Mouse (Mus musculus): Measurements from ENCODE around the gene Aldh4a1. TPM values are rescaled to one million over a fixed set of nuclear protein-coding genes. Genes with fewer than 3 reads are reported as not detected.

The Aldh4a1 gene
- total RNA-seq, 2 experiments from 2014 or later = 58.2 to 75.6 TPM

DNA sequence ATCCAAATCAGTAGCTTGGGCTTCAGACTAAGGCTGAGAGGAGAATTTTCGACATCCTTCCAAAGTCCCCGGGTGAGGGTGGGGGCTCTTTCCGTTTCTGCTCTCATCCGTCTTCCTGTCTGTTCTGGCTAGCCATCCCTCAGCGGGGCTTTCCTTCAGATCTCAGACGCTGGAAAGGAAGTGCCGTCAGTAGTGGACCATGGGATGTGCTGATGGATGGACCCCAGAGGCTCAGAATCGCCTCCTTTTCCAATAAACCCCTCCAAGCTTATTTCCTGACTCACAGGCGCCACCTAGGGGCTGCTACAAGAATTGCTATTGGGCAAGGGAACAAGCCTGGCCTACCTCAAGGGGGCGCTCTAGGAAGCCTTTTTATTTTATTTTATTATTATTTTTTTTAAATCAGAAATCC, 11.1 kb upstream of the Aldh4a1 start:
- H3K4me3 ChIP-seq = peak overlapping the region; percentile 58
- peak overlapping the region; percentile 69 for H3K27ac ChIP-seq
- intact Hi-C loops (cut with DNase I) = loop anchor here (2.0 kb wide), 2 partner anchors 25 to 141 kb away; no protein-coding TSS in a partner anchor
- peak; percentile 84 for DNase-seq
- no peak for TF ChIP-seq CTCF (IDR thresholded peaks at IDR 0.05)

DNA sequence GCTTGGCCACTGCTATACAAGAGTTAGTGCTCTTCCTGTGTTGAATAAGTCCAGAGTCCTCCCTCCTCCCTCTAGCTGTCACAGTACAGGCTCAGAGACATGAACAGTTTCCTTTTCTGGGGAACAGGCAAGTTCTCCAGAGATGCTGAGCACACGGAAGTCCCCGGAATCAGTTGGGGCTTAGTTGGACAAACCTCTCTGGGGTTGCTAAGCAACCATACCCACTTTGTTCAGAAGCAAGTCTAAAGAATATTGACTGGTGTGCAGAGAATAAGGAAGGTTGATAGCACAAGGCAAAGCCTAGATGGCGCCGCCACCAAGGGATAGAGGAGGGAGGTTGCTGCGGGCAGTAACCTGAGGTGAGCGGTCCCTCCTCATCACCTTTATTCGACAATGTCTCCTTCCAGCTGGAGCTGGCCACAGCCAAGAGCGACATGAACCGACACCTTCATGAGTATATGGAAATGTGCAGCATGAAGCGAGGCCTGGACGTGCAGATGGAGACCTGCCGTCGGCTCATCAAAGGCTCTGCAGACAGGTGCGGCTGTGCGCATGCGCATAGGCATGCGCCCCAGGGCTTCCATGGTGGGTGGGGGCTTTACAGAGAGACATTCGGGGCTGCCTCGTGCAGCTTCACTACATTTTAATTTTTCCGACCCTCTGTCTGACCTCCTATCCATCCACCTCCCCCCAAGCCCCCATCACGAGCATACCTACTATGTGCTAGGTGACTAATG, 8.0 kb upstream of the Aldh4a1 start:
- intact Hi-C loops (cut with DNase I) = no loop called here
- no peak for DNase-seq
- H3K27ac ChIP-seq = no peak overlapping the region
- no peak overlapping the region for H3K4me3 ChIP-seq
- no peak for TF ChIP-seq CTCF (IDR thresholded peaks at IDR 0.05)

DNA sequence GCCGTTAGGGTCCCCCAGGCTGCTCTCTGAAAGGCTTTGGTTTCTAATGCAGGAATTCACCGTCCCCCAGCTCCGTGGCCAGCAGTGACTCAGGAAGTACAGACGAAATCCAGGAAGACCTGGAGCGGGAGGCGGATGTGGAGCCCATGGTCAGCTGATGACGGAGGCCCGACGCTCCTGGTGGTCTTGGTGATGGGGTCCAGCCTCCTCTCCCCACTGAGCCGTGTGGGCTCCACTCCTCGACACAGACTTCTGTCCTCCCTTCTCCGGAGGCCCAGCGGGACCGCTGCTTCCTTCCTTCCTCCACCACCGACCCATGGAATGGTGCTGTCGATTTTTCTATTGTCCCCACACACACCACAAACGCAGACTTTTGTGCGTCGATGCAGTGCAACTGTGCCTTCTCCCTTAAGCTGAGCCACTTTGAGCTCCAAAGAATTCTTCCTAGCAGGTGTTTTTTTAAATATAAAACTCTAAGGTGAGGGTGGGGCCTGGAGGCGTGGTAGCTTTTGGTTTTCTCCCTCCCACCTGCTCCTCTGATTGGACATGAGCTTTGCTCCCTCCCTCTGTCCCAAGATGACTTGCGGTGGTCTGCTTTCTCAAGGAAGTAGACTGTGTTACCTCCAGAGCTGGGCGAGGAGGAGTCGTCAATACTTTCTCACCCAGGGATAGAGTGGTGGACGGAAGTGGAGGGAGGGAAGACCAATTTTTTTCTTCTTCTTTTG, 6.2 kb upstream of the Aldh4a1 start:
- DNase-seq = no peak
- Histone ChIP-seq H3K4me3 (peak overlapping the region; percentile 67), H3K27ac (peak overlapping the region; percentile 69)
- intact Hi-C loops (cut with DNase I) = no loop called here
- no peak for TF ChIP-seq CTCF (IDR thresholded peaks at IDR 0.05)

DNA sequence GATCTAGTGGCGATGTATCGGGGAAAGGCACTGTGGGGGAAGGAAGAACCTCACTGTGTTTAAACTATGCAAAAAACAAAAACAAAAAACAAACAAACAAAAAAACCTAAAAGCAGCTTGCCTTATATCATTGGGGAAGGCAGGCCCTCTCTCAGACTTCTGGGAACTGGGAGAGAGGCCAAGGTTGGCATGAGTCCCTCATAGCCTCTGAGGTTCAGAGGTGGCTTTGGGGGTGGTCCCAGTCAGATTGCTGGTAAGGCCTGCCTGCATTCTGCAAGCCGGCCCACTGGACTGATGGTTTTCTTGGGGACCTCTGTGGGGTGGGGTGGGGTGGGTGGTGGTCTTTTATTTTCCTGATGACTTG, 5.7 kb upstream of the Aldh4a1 start:
- peak overlapping the region; percentile 67 for H3K4me3 ChIP-seq
- no peak for DNase-seq
- intact Hi-C loops (cut with DNase I) = no loop called here
- peak overlapping the region; percentile 69 for H3K27ac ChIP-seq
- TF ChIP-seq CTCF (IDR thresholded peaks at IDR 0.05) = no peak

DNA sequence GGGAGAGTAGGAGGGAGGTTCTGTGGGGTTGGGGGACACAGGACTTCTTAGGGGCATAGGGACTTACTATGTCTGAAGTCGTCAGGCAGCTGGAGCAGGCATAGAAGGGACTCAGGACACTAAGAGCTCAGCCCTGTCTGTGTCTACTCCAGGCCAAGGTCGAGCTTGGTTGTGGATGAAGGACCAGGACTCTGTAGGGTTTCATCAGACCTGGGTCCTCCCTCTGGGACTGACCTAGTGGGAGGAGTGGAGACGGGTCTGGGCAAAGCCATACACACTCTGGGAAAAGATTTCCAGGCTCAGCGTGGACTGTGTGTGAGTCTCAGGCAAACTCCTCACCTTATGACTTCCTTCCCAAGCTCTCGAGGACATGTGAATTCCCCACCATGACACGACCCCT, 2.9 kb upstream of the Aldh4a1 start:
- TF ChIP-seq CTCF (IDR thresholded peaks at IDR 0.05) = no peak
- intact Hi-C loops (cut with DNase I) = no loop called here
- no peak for DNase-seq
- Histone ChIP-seq H3K4me3 (no peak overlapping the region), H3K27ac (no peak overlapping the region)

DNA sequence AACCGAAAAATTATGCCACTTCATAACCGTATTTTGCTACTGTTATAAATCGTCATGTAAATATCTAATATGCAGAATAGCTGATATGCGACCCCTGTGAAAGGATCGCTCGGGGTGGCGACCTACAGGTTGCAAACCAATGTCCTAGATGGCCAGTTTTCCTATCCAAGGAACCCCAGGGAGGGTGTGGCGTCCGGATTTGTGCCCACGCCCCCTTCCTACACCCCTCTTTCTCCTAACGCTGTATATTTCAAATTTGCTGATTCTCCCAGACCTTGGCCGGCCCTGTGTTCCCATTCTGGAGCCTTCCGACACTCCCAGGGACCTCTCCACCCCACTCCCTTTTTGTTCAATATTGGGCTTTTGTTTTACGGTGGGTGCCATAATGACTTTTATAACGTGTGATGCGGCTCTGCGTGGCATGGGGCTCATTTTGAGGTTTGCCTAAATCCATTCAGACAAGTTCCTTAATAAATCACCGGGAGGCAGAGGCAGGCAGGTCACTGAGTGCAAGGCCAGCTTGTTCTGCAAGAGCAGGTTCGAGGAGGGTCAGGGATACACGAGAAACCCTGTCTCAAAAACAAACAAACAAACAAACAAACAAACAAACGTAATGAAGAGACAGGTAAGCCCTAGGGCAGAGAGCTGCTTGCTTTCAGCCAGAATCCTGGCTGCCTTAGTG, 909 bp downstream of the Aldh4a1 start:
- Histone ChIP-seq H3K27ac (peak overlapping the region; percentile 98), H3K4me3 (peak overlapping the region; percentile 84)
- TF ChIP-seq CTCF (IDR thresholded peaks at IDR 0.05) = no peak
- no peak for DNase-seq
- intact Hi-C loops (cut with DNase I) = no loop called here

DNA sequence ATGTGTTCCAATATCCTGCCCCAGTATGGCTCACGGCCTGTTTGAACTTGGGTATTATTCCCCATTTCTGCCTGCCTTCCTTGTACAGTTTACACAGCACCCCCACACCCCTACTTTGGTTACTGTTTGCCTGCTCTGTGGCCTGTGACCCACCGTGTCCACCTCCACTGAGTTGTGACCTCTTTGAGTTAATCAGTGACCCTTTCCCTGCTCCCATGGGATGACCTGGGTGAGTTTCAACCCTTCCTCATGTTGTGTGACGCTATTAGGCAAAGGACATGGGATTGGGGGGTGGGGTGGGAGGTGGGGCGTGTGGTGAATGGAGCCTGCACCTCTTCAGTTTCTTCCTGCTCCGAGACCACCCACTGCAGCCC, 1.4 kb downstream of the Aldh4a1 start:
- TF ChIP-seq CTCF (IDR thresholded peaks at IDR 0.05) = no peak
- DNase-seq = no peak
- Histone ChIP-seq H3K27ac (peak overlapping the region; percentile 98; the same call in 1 of the 2 replicates), H3K4me3 (peak overlapping the region; percentile 84)
- intact Hi-C loops (cut with DNase I) = no loop called here

DNA sequence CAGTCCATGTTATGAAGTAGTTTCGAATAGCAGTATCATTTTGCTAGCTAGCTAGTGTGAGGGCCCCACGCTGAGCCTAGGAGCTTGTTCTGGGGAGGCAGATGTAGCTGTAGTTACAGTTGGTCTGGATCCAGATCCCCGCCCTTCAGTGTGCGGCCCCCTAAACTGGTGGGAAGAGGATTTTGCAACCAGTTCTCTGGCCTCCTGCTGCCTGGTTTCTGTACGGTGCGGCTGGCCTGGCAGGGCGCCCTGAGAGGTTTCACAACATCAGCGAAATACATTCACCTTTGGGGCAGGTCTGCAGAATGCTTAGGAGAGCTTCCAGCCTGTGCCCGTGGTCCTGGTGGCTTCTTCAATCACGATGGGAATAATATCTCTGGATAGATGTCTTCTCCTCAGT, 2.0 kb downstream of the Aldh4a1 start:
- TF ChIP-seq CTCF (IDR thresholded peaks at IDR 0.05) = no peak
- peak; percentile 69 for DNase-seq
- peak overlapping the region; percentile 84 for H3K4me3 ChIP-seq
- H3K27ac ChIP-seq = 0 out of 2 replicates have a peak overlapping the region, but pooled peaks have one; percentile 16
- intact Hi-C loops (cut with DNase I) = no loop called here

DNA sequence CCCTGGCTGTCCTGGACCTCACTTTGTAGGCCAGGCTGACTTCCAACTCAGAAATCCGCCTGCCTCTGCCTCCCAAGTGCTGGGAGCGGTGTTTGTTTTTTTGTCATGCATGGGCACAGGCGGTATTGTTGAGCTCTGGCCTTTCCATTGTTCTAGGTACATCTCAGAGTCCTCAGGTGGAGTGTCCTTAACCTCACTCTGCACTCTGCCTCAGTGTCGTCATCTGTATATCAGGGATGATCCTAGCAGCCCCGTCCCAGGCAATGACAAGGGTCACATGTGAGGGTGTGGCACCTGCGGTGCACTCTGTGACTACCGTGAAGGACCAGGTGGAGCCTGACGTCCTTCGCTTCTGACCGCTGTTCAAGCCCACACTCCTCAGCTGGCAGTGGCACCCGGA, 4.7 kb downstream of the Aldh4a1 start:
- intact Hi-C loops (cut with DNase I) = no loop called here
- Histone ChIP-seq H3K27ac (no peak overlapping the region), H3K4me3 (no peak overlapping the region)
- DNase-seq = no peak
- no peak for TF ChIP-seq CTCF (IDR thresholded peaks at IDR 0.05)

DNA sequence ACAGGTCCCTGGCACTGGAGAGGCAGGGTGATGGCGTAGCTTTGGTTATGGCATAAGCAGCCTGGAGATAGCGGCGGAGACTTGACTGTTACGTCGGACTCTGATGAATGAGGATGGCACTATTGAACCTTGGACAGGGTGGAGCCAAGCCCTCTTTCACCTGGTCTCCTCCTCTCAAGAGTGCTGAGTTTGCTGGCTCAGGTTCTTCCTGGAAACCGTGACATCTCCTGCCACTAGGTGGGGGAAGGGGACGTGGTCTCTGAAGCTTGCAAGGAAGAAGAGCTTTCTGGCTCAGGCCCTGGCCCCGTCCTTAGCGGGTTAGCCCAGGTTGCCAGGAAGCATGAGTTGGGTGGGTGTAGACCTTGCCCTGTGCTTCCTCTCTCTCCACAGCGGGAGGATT, 7.5 kb downstream of the Aldh4a1 start:
- H3K27ac ChIP-seq = no peak overlapping the region
- H3K4me3 ChIP-seq = no peak overlapping the region
- DNase-seq = no peak
- no peak for TF ChIP-seq CTCF (IDR thresholded peaks at IDR 0.05)
- intact Hi-C loops (cut with DNase I) = no loop called here

DNA sequence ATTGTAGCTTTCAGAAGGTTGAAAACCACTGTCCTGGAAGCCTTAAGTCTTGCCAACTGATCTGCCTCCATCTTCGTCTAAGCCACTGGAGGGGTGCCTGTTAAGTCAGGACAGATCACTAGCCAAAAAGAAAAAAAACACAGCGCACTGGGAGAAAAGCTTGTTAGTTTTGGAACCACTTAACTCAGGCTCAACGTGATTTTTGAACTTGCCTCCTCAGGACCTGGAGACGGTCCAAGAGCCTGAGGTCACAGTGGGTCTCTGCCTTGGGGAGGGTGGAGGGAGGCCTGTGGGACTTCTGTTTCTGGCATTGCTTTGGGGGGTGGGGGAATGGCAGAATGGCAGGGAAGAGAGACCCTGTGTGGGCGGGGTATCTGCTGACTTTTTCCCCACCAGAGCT, 8.5 kb downstream of the Aldh4a1 start:
- TF ChIP-seq CTCF (IDR thresholded peaks at IDR 0.05) = no peak
- intact Hi-C loops (cut with DNase I) = no loop called here
- no peak for DNase-seq
- no peak overlapping the region for H3K27ac ChIP-seq
- no peak overlapping the region for H3K4me3 ChIP-seq

DNA sequence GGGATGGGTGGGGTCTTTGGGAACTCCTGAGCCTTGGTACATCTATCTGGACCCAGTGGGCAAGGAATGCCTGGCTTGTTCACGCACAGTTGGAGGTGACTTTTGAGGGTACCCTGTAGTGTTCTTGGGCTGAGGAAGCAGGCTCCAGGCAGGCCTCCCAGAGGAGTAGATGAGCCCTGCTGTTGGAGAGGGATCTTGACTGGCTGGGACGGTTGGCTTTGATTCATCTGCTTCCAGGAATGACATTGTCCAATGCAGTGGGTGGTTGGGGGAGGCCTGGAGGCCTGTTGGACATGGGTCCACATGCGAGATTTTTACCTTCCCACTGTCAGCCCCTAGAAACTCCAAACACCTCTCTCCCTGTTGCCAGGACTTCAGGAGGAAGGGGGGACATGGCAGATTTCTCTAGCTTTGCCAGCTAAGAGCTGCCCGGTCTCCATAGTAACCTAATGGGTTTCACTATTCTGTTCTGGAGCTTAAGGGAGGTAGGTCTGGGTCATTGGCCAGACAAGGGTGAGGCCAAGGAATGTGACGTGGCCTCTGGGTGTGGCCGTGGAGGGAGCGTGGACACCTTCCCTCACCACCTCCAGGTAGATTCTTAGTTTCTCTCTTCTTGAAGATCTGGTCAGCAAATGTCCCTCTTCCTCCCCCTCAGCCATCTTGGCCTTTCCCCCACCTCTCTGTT, 9.0 kb downstream of the Aldh4a1 start:
- no peak overlapping the region for H3K4me3 ChIP-seq
- TF ChIP-seq CTCF (IDR thresholded peaks at IDR 0.05) = no peak
- no peak for DNase-seq
- intact Hi-C loops (cut with DNase I) = no loop called here
- no peak overlapping the region for H3K27ac ChIP-seq

DNA sequence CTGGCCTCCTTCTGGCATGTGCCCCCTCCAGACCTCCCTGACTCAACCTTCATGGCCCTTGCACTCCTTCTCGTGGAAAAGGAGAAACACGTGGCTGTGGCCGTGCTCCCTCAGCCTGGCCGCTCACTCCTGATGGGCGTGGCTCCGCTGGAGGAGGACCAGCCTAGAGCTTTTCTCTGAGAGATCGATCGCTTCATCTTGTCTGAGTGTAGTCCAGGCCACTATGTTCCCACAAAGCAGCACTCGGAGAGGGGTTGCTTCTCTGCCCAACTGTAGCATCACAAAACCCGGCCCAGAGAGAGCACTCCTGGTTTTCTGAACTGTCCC, 9.6 kb downstream of the Aldh4a1 start:
- no peak for DNase-seq
- no peak overlapping the region for H3K4me3 ChIP-seq
- intact Hi-C loops (cut with DNase I) = no loop called here
- H3K27ac ChIP-seq = no peak overlapping the region
- TF ChIP-seq CTCF (IDR thresholded peaks at IDR 0.05) = no peak

Data from gastrocnemius, adult 2 months (tissue).